ENCODE assay signal across 31 mouse cellular contexts in the genomic region with DNA sequence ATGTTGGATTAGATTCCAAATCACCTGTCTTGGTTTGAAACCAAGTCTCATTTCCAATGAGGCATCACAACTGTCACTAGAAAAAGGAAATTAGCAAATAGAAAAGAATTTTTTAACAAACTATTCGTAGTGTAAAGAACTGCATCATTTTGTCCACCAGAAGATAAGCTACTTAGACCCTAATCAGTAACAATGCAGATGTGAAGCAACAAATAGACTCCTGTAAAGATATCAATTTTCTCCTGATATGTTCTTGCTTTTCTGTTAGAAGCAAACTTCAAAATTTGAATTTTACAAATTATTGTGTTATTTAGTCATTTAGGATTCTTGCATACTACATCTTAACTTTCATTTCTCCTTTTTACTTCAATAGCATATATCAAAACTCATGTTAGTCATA.
"Had no signal": no experiment of that assay in that cellular context is flagged by ENCODE, and none has a peak within 500 bp of the region (broad histone marks: within the 10 kb centered on the region; RNA-seq: fewer than 3 reads in every experiment).

No protein-coding gene starts in this region.

- ATAC-seq: liver, embryonic 12.5 days; liver, postnatal 0 days; lung, postnatal 0 days; midbrain, embryonic 13.5 days; midbrain, embryonic 15.5 days; midbrain, embryonic 16.5 days had no signal

- DNase-seq: left cerebral cortex, postnatal 4 days; liver; liver, embryonic 13.5 days; liver, postnatal 0 days; lung, adult 18-20 months; lung, adult 2 months; lung, embryonic 14.5 days; lung, postnatal 10 days; lung, postnatal 14 days; lung, postnatal 36 days; lung, postnatal 4 days had no signal

- H3K27me3 ChIP-seq: limb, embryonic 12.5 days; limb, embryonic 13.5 days; limb, embryonic 15.5 days; liver, embryonic 12.5 days; liver, embryonic 13.5 days; liver, embryonic 15.5 days; lung, embryonic 15.5 days; megakaryocyte, embryonic 14.5 days; midbrain, embryonic 12.5 days; midbrain, embryonic 13.5 days; midbrain, embryonic 15.5 days; neural tube, embryonic 12.5 days had no signal

- H3K9ac ChIP-seq: limb, embryonic 12.5 days; limb, embryonic 13.5 days; limb, embryonic 15.5 days; liver, embryonic 12.5 days; liver, embryonic 13.5 days; liver, embryonic 14.5 days; liver, embryonic 15.5 days; liver, postnatal 0 days; lung, embryonic 14.5 days; lung, embryonic 15.5 days; midbrain, embryonic 12.5 days; midbrain, embryonic 13.5 days; midbrain, embryonic 15.5 days; neural tube, embryonic 12.5 days had no signal

- H3K4me1 ChIP-seq: limb, embryonic 10.5 days; limb, embryonic 12.5 days; limb, embryonic 15.5 days; liver, embryonic 12.5 days; liver, embryonic 13.5 days; liver, embryonic 15.5 days; lung, embryonic 15.5 days; megakaryocyte, embryonic 14.5 days; midbrain, embryonic 10.5 days; midbrain, embryonic 12.5 days; midbrain, embryonic 13.5 days; midbrain, embryonic 15.5 days; neural tube, embryonic 12.5 days had no signal

- H3K9me3 ChIP-seq: limb, embryonic 10.5 days; limb, embryonic 12.5 days; limb, embryonic 13.5 days; limb, embryonic 15.5 days; liver, embryonic 12.5 days; liver, embryonic 13.5 days; liver, embryonic 15.5 days; lung, embryonic 15.5 days; megakaryocyte, embryonic 14.5 days; midbrain, embryonic 10.5 days; midbrain, embryonic 12.5 days; midbrain, embryonic 13.5 days; midbrain, embryonic 15.5 days; neural tube, embryonic 12.5 days had no signal

- H3K27ac ChIP-seq: left cerebral cortex, adult 2 months; limb, embryonic 10.5 days; limb, embryonic 12.5 days; limb, embryonic 13.5 days; limb, embryonic 15.5 days; liver, embryonic 12.5 days; liver, embryonic 13.5 days; liver, embryonic 14.5 days; liver, embryonic 15.5 days; lung, embryonic 15.5 days; macrophage; midbrain, embryonic 10.5 days; midbrain, embryonic 12.5 days; midbrain, embryonic 13.5 days; midbrain, embryonic 15.5 days; neural tube, embryonic 12.5 days had no signal

- H3K4me2 ChIP-seq: limb, embryonic 12.5 days; limb, embryonic 13.5 days; limb, embryonic 15.5 days; liver, embryonic 11.5 days; liver, embryonic 12.5 days; liver, embryonic 13.5 days; liver, embryonic 15.5 days; lung, embryonic 14.5 days; lung, embryonic 15.5 days; midbrain, embryonic 12.5 days; midbrain, embryonic 13.5 days; midbrain, embryonic 15.5 days; neural tube, embryonic 12.5 days had no signal

- H3K4me3 ChIP-seq: left cerebral cortex, adult 2 months; limb, embryonic 10.5 days; limb, embryonic 12.5 days; limb, embryonic 13.5 days; limb, embryonic 15.5 days; liver, embryonic 12.5 days; liver, embryonic 13.5 days; liver, embryonic 15.5 days; lung, embryonic 15.5 days; megakaryocyte, embryonic 14.5 days; midbrain, embryonic 10.5 days; midbrain, embryonic 12.5 days; midbrain, embryonic 13.5 days; midbrain, embryonic 15.5 days; myocyte; neural tube, embryonic 12.5 days had no signal

- H3K36me3 ChIP-seq: limb, embryonic 10.5 days; limb, embryonic 12.5 days; limb, embryonic 13.5 days; limb, embryonic 15.5 days; liver, embryonic 12.5 days; liver, embryonic 13.5 days; liver, embryonic 15.5 days; lung, embryonic 15.5 days; midbrain, embryonic 10.5 days; midbrain, embryonic 12.5 days; midbrain, embryonic 13.5 days; midbrain, embryonic 15.5 days; neural tube, embryonic 12.5 days had no signal
